20 mouse cellular contexts compared by ENCODE assay signal in genomic region chr14:9529247-9529646, GRCm38 (mm10).
"Had no signal": no experiment of that assay in that cellular context is flagged by ENCODE, and none has a peak within 500 bp of the region (broad histone marks: within the 10 kb centered on the region; RNA-seq: fewer than 3 reads in every experiment).

No protein-coding gene starts in this region.

- DNase-seq: cerebellum, adult 9-10 months; cerebellum, adult 9-11 months; cerebellum, postnatal 10 days; cerebellum, postnatal 14 days; cerebellum, postnatal 25 days; cerebellum, postnatal 36 days; embryo, embryonic 11 days; forebrain, postnatal 0 days; gastrocnemius, adult 2 months; gastrocnemius, postnatal 10 days; gastrocnemius, postnatal 14 days; gastrocnemius, postnatal 25 days; gastrocnemius, postnatal 36 days; heart, adult 11 months; heart, adult 18-20 months; heart, adult 2 months had no signal

- ATAC-seq: forebrain, embryonic 13.5 days; forebrain, embryonic 14.5 days; forebrain, embryonic 15.5 days; forebrain, embryonic 16.5 days; forebrain, postnatal 0 days had no signal
